Mouse (Mus musculus) megakaryocyte progenitor cell, adult 5-6 weeks (primary cell): ENCODE measurements around the gene Olfr12. TPM values are rescaled to one million over a fixed set of nuclear protein-coding genes. Genes with fewer than 3 reads are reported as not detected.

ENCODE experiments used
- ATAC-seq: replicated peaks from 2 replicates; pipeline ENCODE4 v1.8.0; 2016; ENCODE audit warnings: mild to moderate bottlenecking, moderate TSS enrichment, inconsistent platforms; ENCODE audit not compliant: poor library complexity
- total RNA-seq, 2 experiments: library from RNA; stranded (forward) in 1 of 2; stranded (reverse) in 1 of 2; fragments of 157-497, 149-512 nt in 1 of 2; fragments of 200-1000 nt in 1 of 2; gene quantifications; 2 replicates each; pipeline versions ENCODE4 v1.2.3 to v1.2.4; 2015 to 2017

The Olfr12 gene
- total RNA-seq, 2 experiments from 2014 or later, result not detected

- no peak for ATAC-seq
These were observed 21.1 kb downstream of the Olfr12 start for GRCm38 (mm10) chr1:92638736-92639135.

- no peak; the same call in 1 of the 2 replicates for ATAC-seq
These were observed 22.8 kb downstream of the Olfr12 start for GRCm38 (mm10) chr1:92640393-92640792.

- peak; percentile 92 for ATAC-seq
These were observed 24.1 kb downstream of the Olfr12 start, which contains the start of gene Cops9 for GRCm38 (mm10) chr1:92641514-92642272. Gene Cops9, minus strand, starts transcription at chr1:92641985.

- no peak for ATAC-seq
These were observed 26.1 kb downstream of the Olfr12 start for GRCm38 (mm10) chr1:92643691-92644090.

- no peak for ATAC-seq
These were observed 27.3 kb downstream of the Olfr12 start for GRCm38 (mm10) chr1:92644916-92645315.

- no peak for ATAC-seq
These were observed 28.5 kb downstream of the Olfr12 start for GRCm38 (mm10) chr1:92646111-92646510.

GRCm38 (mm10) chr1:92646601-92647000, 29.0 kb downstream of the Olfr12 start:
- no peak for ATAC-seq

- ATAC-seq, result no peak
These were observed 29.4 kb downstream of the Olfr12 start for GRCm38 (mm10) chr1:92647026-92647425.

- peak; percentile 74 for ATAC-seq
These were observed 30.2 kb downstream of the Olfr12 start for GRCm38 (mm10) chr1:92647752-92648151.

- peak; percentile 52 for ATAC-seq
These were observed 30.6 kb downstream of the Olfr12 start for GRCm38 (mm10) chr1:92648197-92648596.

GRCm38 (mm10) chr1:92648673-92649072, 31.1 kb downstream of the Olfr12 start, which contains the start of gene Otos:
Gene Otos, minus strand, starts transcription at chr1:92648841.
- peak; percentile 82 for ATAC-seq

- no peak for ATAC-seq
These were observed 33.9 kb downstream of the Olfr12 start for GRCm38 (mm10) chr1:92651467-92651866.

- no peak for ATAC-seq
These were observed 35.6 kb downstream of the Olfr12 start for GRCm38 (mm10) chr1:92653179-92653578.

GRCm38 (mm10) chr1:92654676-92655075, 37.1 kb downstream of the Olfr12 start:
- no peak for ATAC-seq

- ATAC-seq, result no peak
These were observed 39.6 kb downstream of the Olfr12 start for GRCm38 (mm10) chr1:92657025-92657820.

- peak; percentile 83 for ATAC-seq
These were observed 41.8 kb downstream of the Olfr12 start for GRCm38 (mm10) chr1:92659392-92659791.

- ATAC-seq, result no peak
These were observed 49.5 kb downstream of the Olfr12 start for GRCm38 (mm10) chr1:92667106-92667505.

- ATAC-seq, result no peak
These were observed 51.8 kb downstream of the Olfr12 start for GRCm38 (mm10) chr1:92669430-92669829.

GRCm38 (mm10) chr1:92671326-92671725, 53.7 kb downstream of the Olfr12 start:
- no peak for ATAC-seq
